Mouse (Mus musculus): ENCODE measurements around the gene Fgfr2. TPM values are rescaled to one million over a fixed set of nuclear protein-coding genes. Genes with fewer than 3 reads are reported as not detected.
A peak's percentile ranks its signal among the peaks of the same experiment; 100 is the strongest.

The Fgfr2 gene
- total RNA-seq, 2 experiments from 2014 or later, result 56.7 to 61.5 TPM

DNA sequence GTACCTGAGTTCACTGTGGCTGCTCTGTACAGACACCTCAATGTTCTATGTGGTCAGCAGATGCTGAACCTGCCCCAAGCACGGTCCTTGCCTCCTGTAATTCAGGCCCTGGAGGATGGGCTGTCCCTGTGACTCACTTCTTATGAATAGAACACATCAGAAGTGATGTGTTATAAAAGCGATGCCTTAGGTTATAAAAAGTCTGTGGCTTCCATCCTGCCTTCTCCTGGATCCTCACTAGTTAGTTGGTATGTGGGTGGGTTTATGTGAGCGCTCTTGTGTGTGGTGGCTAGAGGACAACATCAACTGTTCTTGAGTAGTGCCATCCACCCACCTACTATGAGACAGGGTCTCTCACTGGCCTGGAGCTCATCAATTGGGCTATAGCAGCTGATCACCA lies 685.7 kb downstream of the Fgfr2 start:
- no peak for DNase-seq (ENCODE audit: low spot score in 2 of 2)

- no peak for DNase-seq (ENCODE audit: low spot score in 2 of 2)
Observed at GRCm38 (mm10) chr7:132435486-132436055, 687.6 kb downstream of the Fgfr2 start.

DNA sequence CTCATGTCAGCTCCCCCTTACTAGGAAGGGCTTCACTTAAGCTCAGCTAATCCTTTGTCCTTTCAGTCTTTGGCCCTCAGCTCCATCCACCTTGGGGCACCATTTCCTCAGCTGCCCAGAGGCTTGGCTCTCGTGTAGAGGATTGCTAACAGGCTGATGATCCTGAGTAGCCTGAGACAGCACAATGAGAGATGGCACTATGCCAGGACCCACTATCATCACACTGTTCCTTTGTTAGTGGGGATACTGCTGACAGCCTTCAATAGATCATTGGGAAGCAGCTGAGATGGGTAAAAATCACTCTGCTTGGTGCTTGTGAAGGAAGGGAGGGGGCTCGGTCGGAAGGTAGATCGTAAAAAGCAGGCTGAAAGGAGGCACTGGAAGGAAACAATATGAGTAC lies 693.8 kb downstream of the Fgfr2 start:
- DNase-seq (ENCODE audit: low spot score in 2 of 2), result peak in 1 of 2 experiments; percentile 41

GRCm38 (mm10) chr7:132428308-132428707 lies 694.8 kb downstream of the Fgfr2 start:
- DNase-seq (ENCODE audit: low spot score in 2 of 2), result no peak

DNA sequence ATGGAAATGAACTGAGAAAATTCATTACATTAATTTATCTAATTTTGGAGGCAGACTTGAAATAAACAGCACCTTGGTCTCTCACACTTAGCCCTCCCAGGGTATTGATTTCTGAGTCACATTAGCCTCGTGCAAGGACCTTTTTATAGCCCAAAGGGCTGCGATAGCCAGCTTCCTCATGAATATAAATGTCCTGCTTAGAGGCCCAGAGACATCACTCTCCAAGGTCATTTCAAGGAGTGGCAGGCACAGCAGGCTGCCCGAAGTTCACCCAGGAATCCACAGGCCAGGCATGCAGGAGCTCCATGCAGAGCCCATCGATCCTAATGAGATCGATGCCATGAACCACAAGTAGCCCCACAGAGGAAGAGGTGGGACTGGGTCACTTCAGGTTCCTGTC lies 697.1 kb downstream of the Fgfr2 start:
- DNase-seq (ENCODE audit: low spot score in 2 of 2), result no peak

- peak in 1 of 2 experiments; percentile 43 for DNase-seq (ENCODE audit: low spot score in 2 of 2)
Observed at GRCm38 (mm10) chr7:132425364-132425999, 697.7 kb downstream of the Fgfr2 start.

- no peak for DNase-seq (ENCODE audit: low spot score in 2 of 2)
Observed at GRCm38 (mm10) chr7:132423570-132423969, 699.6 kb downstream of the Fgfr2 start.

- DNase-seq (ENCODE audit: low spot score in 2 of 2), result no peak
Observed at GRCm38 (mm10) chr7:132419378-132420255, 703.5 kb downstream of the Fgfr2 start.

- no peak for DNase-seq (ENCODE audit: low spot score in 2 of 2)
Observed at GRCm38 (mm10) chr7:132416866-132417265, 706.3 kb downstream of the Fgfr2 start.

GRCm38 (mm10) chr7:132415866-132416265 lies 707.3 kb downstream of the Fgfr2 start:
- no peak for DNase-seq (ENCODE audit: low spot score in 2 of 2)

- no peak for DNase-seq (ENCODE audit: low spot score in 2 of 2)
Observed at GRCm38 (mm10) chr7:132412520-132412919, 710.6 kb downstream of the Fgfr2 start.

DNA sequence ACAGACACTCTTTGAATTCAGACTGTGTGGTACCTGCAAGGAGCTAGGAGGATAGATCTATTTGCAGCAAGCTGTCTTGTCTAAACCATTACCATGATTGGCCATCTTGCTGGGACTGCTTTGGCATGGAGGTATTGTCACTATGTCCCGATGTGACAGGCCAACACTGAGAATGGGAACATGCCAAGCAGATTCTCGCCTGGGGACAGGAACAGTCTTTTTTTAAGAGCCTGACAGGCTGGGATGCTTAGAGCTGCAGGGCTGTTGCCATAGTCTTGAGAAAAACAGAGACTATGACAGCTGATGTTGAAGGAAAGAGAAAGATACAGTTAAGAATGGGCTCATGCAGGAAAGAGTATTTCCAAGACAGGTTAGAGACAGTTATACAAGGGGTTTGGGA lies 711.4 kb downstream of the Fgfr2 start:
- DNase-seq (ENCODE audit: low spot score in 2 of 2), result no peak

DNA sequence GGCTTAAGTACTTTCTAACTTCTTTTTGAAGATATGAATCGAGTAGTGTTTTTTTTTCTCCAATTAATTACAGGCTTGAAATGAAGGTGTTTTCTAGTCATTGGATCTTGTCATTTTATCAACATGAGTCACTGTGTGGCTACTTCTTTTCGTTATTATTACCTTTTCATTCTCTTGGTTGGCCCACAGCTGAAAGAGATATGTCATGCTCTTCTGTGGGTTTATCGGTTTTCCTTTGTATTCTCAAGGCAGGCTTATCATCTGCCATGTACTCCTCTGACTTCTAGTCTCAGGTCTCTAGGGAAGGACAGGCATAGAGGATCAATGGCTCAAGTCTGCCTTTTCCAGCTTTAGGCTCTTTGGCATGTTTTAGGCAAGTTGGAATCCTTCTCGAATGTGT lies 712.2 kb downstream of the Fgfr2 start:
- DNase-seq (ENCODE audit: low spot score in 2 of 2), result no peak

DNA sequence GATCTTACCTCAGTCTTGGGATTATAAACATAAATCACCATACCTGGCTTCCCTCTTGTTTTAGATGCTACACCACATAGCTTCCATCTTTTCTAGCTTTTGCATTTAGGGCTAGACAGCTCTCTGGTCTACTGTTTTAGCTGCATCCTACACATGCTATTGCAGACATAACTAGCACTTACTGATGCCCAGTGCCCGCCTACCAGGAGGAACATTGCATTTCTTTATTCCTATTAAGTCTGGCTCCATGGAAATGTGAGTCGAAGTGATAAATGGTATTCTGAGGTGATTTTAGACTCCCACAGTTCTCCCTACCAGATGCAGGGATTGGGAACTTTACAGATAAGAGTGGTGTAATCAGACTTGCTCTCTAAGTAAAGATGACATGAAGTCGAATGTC lies 713.3 kb downstream of the Fgfr2 start:
- DNase-seq (ENCODE audit: low spot score in 2 of 2), result no peak

DNA sequence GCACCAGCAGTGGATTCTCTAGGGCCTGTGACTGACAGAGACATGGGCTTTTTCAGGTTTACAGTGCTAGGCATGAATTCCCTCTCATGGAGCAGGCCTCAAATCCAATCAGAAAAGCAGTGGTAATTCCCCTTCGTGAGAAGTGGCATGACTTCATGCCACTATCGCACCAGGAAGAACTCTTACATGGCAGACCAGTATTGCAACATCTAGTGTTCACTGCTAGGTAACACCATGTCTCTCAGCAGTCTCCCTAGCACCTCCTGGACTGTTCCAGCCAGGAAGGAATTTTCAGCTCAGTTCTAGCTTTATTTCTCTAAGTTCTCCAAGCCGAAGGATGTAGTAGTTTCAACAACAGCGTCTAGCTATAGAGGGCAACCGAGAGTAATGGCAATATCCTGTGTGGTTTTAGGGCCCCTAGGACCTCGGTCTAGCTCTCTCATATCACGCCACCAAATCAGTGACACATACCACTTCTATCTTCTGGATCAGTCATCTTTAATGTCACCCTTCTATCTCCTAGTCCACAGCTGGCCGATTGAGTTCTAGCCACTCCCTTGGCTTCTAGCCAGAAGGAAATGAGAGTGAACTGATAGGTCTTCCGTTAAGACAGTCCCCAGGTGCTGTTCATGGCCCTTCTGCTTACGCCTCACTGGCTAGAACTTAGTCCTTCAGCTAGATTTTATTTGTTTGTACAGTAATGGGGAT lies 720.6 kb downstream of the Fgfr2 start:
- DNase-seq (ENCODE audit: low spot score in 2 of 2), result no peak

- DNase-seq (ENCODE audit: low spot score in 2 of 2), result no peak
Observed at GRCm38 (mm10) chr7:132398487-132398886, 724.7 kb downstream of the Fgfr2 start.

DNA sequence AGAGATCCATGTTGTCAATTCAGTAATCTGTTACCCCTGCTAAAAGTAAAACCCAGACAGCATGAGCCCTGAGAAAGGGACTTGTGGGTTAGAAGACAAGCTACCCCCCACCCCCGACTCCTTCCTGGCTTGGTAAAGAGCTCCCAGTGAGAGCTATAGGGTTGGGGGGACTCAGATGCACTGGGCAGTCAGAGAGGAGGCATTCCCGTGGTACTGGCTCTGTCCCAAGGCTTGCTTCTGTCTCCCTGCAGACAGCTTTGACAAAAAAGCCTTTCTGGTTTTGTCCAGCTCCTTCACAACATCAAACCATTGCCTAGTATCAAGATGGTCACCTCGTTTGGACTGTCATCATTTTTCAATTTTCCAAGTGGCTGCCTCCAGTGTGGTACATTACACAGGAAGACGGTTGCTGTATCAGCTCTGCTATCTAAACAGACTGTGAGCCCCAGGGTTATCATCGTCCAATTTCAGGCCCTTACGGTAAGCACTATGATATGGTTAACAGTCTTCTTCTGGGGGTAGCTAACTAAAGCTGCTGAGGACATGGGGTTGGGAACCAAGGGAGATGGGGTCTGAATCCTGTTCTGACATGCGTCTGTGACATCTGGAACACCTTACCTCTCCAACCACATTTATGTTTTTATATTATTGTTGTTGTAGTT lies 726.4 kb downstream of the Fgfr2 start:
- no peak for DNase-seq (ENCODE audit: low spot score in 2 of 2)

DNA sequence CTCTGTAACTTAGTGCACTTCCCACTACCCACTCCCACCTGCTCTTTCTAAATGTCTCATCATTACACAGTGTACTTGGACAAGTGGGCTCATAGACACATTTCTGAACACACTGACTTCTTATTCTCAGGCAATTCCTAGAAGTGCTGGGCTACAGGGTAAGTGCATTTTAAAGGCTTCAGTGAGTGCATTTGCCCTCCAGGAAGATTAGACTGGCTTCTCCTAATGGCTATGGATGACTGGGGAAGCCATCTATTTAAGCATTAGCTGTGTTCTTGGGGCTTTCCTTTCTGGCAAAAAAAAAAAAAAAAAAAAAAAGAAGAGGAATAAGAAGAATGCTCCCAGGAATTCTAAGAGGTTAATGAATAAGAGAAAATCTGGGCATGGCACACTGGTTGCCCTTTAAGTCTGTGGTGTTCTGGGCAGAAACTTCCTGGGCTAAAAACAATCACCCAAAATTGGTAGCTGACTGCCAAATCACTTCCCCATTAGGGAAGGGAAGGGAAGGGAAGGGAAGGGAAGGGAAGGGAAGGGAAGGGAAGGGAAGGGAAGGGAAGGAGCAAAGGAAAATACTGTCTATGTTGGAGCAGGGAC lies 729.5 kb downstream of the Fgfr2 start:
- no peak for DNase-seq (ENCODE audit: low spot score in 2 of 2)

DNA sequence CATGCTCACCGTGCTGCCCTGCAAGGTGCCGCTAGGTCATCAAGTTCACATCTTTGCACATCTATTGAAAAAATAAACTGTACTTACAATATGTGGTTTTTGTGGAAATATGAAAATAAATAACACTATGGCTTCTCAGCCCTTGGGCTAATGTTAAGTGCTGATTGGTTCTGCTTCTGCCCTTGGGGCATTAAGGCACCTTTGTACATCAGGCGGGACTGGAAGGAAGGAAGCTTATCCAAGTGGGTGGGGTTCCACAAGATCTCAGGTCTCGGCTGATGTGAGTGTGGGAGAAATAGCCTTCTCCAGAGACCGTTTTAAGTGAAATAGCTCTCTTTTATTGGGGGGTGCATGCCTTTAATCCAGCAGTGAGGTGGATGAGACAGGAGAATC lies 730.1 kb downstream of the Fgfr2 start:
- DNase-seq (ENCODE audit: low spot score in 2 of 2), result no peak

DNA sequence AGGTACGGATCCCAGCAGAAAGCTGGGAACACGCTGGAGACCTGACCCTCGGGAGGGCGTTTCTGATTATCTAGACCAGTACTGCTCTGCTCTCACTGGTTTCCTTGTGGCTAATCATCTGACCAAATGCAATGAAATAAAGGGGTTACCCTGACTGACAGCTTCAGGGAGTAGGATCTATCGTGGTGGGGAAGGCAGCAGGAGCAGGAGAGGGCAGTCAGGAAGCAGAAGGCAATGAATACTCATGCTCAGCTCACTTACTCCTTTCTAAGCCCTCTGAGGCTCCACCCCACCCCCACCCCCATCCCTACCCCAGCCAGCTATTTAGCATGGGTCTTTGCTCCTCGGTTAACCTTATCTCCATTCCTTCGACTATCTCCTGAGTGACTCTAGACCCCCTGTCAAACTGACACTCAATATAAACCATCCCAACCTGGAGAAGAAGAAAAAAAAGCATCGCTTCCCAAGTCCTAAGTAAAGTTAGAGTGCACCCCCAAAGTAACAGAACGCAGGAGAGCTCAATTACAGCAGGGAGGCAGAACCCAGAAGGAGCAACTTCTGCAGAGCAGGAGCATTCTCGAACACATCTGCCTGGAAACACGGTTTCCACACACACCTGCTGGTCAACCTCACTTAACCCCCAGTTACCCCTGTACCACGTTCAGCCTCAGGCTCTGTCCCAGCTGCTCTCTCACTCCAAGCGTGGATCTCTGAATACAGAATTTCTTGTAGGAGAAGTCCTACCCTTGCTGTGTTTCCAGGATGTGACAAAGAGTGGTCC lies 730.7 kb downstream of the Fgfr2 start:
- no peak for DNase-seq (ENCODE audit: low spot score in 2 of 2)

All from layer of hippocampus, adult 18-20 months (tissue).